Mouse (Mus musculus) lung, postnatal 10 days (tissue): ENCODE data around the gene Ctsd.
"Not testable (repeated sequence)": the region's sequence is repeated elsewhere in the genome, so short reads cannot be mapped to it uniquely, and the experiment has no call there.

ENCODE experiments used
- DNase-seq: peaks from one replicate; pipeline ENCODE4 v3.0.0; 2021

Gene Ctsd

DNA sequence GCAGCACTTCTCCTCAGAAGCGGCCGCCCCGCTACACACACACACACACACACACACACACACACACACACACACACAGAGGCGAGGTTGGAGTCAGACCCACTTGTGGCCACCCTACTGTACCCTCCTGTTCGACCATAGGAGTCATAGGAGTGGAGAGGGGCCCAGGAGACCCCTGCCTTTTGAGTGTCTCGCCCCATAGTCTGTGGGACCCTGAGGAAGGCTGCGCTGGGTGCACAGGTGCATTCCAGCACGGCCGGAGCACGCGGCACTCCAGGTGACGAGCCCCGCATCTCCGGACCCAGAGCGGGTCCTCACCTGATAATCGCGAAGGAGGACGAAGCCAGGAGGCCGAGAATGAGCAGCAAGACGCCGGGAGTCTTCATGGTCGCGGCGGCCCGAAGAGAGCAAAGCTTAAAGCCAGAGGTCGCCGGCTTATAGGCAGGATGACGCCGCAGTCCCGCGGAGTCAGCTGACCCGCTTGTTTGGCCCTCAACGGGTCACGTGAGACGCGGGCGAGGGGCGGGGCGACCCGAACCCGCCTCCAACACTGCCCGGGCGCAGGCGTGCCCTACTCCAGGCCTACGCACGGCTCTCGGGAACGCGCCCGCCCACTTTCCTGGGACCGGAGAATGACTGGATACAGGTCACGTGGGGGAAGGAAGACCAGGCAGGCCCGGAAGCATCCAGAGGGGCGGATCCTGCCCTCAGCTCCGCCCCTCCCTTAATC is at the start of gene Ctsd:
Gene Ctsd, minus strand, starts transcription at position 620 of the 730 bp plus-strand sequence.
- DNase-seq = peak; percentile 99

DNA sequence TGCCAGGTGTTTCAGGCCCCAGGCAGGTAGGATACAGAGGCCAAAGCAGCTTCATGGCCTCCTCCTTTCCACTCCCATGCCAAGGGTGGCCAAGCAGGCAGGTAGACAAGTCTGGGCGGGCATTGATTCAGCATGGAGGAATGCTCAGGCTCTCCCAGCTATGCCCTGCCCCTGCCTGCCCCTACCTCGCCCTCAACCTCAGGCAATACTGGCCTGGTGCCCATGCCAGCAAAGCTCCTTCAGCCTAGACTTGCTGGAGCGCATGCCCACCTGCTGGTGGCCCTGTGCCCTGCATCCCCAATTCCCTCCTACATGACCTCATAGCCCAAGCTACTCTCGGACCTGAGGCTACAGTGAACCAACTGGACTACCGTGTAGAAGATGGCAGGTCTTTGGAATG is 49.5 kb upstream of the Ctsd start:
- DNase-seq = peak; percentile 63

DNA sequence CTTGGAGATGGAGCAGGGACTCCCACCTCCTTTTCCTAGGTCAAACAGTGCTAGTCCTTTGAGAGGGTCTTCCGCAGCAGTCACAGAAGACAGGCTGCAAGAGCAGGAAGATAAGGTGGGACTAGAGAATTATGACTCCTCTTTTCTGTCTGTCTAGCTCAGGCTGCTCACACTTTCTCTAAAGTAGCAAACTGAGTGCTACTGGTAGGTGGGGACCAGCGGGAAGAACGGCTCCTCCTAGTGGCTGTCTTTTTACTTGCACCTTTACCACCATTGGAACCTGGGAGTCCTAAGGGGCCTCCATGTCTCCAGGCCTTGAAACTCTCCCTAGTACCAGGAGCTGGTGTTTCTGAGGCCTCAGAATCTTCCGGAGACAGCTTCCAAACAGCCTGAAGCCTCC is 47.7 kb upstream of the Ctsd start:
- peak; percentile 88 for DNase-seq

GRCm38 (mm10) chr7:142434137-142434865 is 46.5 kb upstream of the Ctsd start, which contains the start of gene Syt8:
TSS of gene Syt8 (plus strand) at chr7:142434850.
- no peak for DNase-seq

DNA sequence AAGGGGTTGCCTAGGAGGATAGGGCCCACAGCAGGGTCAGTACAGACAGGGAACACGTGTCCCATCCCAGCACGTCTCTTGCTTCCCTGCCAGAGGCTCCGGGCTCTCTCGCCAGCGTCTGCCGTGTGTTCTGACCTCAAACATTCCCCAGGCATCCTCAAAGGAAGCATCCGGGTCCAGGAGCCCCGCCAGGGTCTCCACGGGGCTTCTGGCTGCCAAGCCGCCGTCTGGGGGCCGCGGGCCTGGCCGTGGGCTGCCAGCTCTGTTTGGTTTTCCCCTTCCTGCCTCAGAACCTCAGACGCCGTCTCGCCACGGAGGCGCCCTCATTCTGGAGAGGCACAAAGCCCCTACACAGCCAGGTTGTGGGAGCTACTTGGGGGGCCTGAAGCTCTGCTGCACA is 45.8 kb upstream of the Ctsd start:
- no peak for DNase-seq

GRCm38 (mm10) chr7:142431106-142431505 is 43.3 kb upstream of the Ctsd start:
- DNase-seq = peak; percentile 77

GRCm38 (mm10) chr7:142430160-142430678 is 42.4 kb upstream of the Ctsd start:
- DNase-seq = peak; percentile 87

- DNase-seq = peak; percentile 74
Measured at GRCm38 (mm10) chr7:142428213-142428612, 40.4 kb upstream of the Ctsd start.

GRCm38 (mm10) chr7:142425641-142426213 is 37.9 kb upstream of the Ctsd start:
- DNase-seq = peak; percentile 61

GRCm38 (mm10) chr7:142421826-142422225 is 34.0 kb upstream of the Ctsd start:
- no peak for DNase-seq

- DNase-seq = no peak
Measured at GRCm38 (mm10) chr7:142419887-142420286, 32.0 kb upstream of the Ctsd start.

DNA sequence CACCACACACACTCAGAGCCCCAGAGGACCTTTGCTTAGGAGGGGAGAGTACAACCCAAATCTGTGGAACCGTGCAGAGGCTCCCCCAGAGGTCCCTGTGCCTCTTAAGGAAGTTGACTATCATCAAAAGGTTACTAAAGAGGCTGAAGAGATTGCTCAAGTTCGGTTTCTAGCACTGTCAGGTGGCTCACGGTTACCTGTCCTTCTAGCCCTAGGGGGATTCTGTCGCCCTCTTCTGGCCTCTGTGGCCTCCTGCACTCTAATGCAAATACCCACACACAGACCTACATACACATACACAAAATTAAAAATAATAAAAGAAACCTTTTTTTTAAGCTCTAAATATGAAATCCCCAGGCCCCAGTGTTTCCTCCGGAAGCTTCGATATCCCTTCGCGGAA is 30.8 kb upstream of the Ctsd start:
- no peak for DNase-seq

DNA sequence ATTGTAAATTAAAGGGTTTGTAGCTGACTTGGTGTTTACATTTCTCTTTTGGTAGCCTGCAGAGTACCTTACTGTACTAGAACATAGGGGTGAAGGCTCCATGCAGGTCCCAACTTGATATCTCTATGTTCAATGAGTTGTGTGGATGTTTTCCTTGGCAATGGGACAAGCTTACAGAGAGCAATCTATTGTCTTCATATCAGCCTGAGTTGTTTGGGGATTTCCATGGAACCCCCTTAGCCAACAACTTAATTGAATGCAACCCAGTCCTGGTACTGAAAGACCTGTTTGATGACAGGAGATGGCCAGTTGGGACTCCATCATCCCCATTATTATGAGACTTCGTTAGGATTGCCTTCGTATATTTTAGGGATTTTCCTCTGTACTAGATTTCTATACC is 30.2 kb upstream of the Ctsd start:
- DNase-seq = no peak

GRCm38 (mm10) chr7:142416225-142416624 is 28.4 kb upstream of the Ctsd start:
- DNase-seq = no peak

DNA sequence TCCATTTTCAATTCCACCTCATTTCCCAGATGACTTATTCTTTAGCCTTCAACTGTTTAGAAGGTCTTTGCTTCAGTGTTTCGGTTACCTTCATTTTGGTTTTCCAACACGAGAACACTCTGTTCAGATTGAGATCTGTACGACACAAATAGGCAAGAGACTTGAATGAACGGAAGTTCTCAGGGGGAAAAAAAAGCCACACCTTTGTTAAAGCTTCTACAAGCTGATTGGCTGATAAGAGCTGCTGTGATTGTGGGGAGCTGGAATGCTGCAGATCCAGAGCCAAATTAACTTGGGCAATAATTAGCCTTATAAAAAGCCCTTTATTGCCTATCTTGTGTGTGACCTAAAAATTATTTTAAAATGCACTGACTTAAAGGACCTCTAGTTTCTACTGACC is 27.5 kb upstream of the Ctsd start:
- DNase-seq = no peak

- no peak for DNase-seq
Measured at GRCm38 (mm10) chr7:142413285-142413684, 25.4 kb upstream of the Ctsd start.

DNA sequence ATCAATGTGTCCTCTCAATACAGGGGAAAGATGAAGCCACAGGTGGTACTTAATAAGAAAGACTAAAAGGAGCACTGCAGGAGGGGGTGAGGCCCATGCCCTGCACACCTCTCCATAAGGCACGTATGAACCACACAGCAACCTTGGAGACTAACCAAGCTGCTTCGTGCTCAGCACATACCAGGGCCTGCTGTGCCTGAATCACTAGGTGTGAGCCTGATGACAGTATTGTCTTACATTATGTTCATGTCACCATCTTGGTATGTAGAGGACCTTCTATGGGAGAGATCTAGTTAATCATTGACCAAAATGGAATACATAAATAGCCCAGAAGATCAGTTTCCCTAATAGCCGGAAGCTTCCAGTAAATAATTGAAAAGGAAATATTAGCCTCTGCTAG is 21.8 kb upstream of the Ctsd start:
- DNase-seq = no peak

GRCm38 (mm10) chr7:142408686-142409085 is 20.8 kb upstream of the Ctsd start:
- DNase-seq = no peak

DNA sequence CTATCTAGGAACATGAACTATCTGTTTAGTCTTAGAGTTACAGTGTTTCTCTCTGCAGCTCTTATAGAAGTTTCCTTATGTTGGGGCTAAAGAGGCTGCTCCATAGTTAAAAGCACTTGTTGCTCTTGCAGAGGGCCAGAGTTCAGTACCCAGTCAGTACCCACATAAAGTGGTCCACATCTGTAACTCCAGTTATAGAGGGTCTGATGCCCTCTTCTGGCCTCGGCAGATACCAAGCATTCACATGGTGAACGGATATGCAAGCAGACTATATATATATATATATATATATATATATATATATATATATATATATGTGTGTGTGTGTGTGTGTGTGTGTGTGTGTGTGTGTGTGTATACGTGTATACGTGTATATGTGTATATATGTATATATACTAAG is 20.1 kb upstream of the Ctsd start:
- DNase-seq = no peak

- not testable (repeated sequence) for DNase-seq
Measured at GRCm38 (mm10) chr7:142405134-142405533, 17.3 kb upstream of the Ctsd start.

DNA sequence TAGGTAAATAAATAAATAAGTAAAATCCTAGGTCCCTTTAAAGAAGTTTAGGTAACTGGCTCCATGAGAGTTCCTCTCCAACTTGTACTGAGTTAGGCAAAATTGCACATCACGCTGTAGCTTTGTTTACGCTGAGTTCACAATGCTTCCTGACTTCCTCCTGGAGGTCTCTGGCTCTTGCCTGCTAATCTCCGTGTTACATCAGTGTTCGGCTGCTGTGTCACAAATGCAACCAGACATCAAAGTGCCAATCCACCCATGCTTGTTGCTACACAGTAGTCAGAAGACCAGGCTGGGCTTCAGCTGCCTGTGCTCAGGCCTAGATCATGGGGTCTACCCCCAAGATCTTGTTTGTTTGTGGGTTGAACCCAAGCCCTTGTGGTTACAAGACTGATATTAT is 15.8 kb upstream of the Ctsd start:
- no peak for DNase-seq

DNA sequence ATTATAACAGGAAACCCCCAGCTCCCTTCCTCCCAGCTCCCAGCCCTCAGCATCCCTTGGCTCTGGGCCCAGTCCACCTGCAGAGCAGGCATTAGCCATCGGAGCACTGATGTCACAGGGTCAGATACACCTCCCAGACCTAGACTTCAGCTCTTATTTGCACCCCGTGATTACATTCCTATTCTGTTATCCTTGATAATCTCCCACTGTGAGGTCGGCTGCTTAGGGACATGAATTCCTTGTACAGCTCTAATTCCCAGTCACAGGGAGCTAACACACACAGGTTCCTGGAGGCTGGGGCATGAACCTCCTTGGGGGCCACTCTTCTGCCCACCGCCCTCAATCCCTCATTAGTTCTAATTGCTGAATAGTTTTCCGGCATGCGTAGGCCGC is 12.9 kb upstream of the Ctsd start:
- DNase-seq = no peak

DNA sequence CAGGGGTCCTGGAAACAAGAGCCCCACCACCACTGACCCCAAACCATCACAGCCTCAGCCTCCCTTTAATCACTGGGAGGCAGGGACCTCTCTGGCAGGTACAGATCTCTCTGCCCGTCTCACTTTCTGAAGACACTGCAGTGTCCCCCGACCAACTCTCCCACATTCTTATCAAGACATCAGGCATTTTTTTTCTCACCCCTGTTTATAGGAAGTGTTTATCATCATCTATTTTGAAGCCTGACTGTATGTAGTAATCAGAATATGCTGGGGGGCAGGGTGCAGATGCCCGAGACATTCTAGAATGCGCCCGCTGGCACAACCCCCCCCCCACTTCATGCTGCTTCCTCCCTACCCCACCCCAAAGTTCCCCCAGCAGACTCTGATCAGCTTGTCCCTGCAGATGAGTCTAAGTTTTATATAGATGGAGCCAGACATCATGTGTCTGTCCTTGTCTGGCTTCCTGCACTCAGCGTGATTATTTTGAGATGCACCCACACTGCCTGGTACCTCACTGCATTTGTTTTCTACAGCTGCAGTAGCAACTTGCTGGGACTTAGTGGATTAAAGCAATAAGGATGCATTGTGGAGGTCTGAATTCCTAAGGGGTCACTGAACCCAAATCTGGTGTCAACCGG is 12.4 kb upstream of the Ctsd start:
- no peak for DNase-seq
